In genomic region chr9:72669383-72669782, GRCm38 (mm10) we compare ENCODE assay signal across 13 mouse cellular contexts. TPM values are rescaled to one million over a fixed set of nuclear protein-coding genes. Genes with fewer than 3 reads are reported as not detected.
DNase-seq lines count a peak whose midpoint lies in the region; ATAC-seq and TF ChIP-seq lines count a peak whose summit lies in the region.
"Had no signal": no experiment of that assay in that cellular context is flagged by ENCODE, and none has a peak within 500 bp of the region (broad histone marks: within the 10 kb centered on the region; RNA-seq: fewer than 3 reads in every experiment).

No protein-coding gene starts in this region.

- H3K36me3 ChIP-seq in forebrain, postnatal 0 days (ENCODE audit: insufficient read depth), result peaks cover 29% of the 10 kb centered on the region
- H3K36me3 ChIP-seq in forebrain, embryonic 12.5 days (replicated peaks), result peaks cover 73% of the 10 kb centered on the region
- peaks cover 87% of the 10 kb centered on the region for H3K36me3 ChIP-seq in kidney, embryonic 15.5 days
- peaks cover 72% of the 10 kb centered on the region for H3K36me3 ChIP-seq in midbrain, embryonic 12.5 days
- H3K36me3 ChIP-seq in midbrain, embryonic 16.5 days (ENCODE audit: control insufficient read depth, insufficient read depth, low read length), result peaks cover 8% of the 10 kb centered on the region; the same call in 1 of the 2 replicates
- peaks cover 74% of the 10 kb centered on the region for H3K36me3 ChIP-seq in embryonic facial prominence, embryonic 15.5 days

- no peak overlapping the region for H3K4me3 ChIP-seq in forebrain, postnatal 0 days (ENCODE audit: low read depth, low read length)
- H3K4me3 ChIP-seq in forebrain, embryonic 12.5 days (replicated peaks), result no peak overlapping the region
- H3K4me3 ChIP-seq in kidney, embryonic 15.5 days (replicated peaks), result no peak overlapping the region
- H3K4me3 ChIP-seq in midbrain, embryonic 12.5 days, result no peak overlapping the region
- no peak overlapping the region for H3K4me3 ChIP-seq in midbrain, embryonic 16.5 days (ENCODE audit: low read depth, low read length)
- no peak overlapping the region for H3K4me3 ChIP-seq in embryonic facial prominence, embryonic 15.5 days (replicated peaks)
- H3K4me3 ChIP-seq: limb, embryonic 15.5 days had no signal

- DNase-seq in forebrain, postnatal 0 days, result no peak
- DNase-seq in kidney, adult 11 months, result no peak
- DNase-seq in thymus, postnatal 36 days, result no peak
- DNase-seq: cerebellum, adult 9-11 months; heart, postnatal 36 days; kidney, postnatal 25 days; layer of hippocampus, postnatal 36 days had no signal

- no peak overlapping the region for H3K9ac ChIP-seq in forebrain, postnatal 0 days
- H3K9ac ChIP-seq in forebrain, embryonic 12.5 days, result no peak overlapping the region
- no peak overlapping the region for H3K9ac ChIP-seq in kidney, embryonic 15.5 days
- H3K9ac ChIP-seq in midbrain, embryonic 12.5 days (replicated peaks), result no peak overlapping the region
- H3K9ac ChIP-seq in midbrain, embryonic 16.5 days (ENCODE audit: low read depth, low read length), result no peak overlapping the region
- no peak overlapping the region for H3K9ac ChIP-seq in embryonic facial prominence, embryonic 15.5 days
- H3K9ac ChIP-seq: limb, embryonic 15.5 days had no signal

- H3K4me2 ChIP-seq in forebrain, postnatal 0 days (ENCODE audit: low read depth), result no peak overlapping the region
- H3K4me2 ChIP-seq in forebrain, embryonic 12.5 days, result no peak overlapping the region
- 0 out of 2 replicates have a peak overlapping the region, but pooled peaks have one; percentile 7 for H3K4me2 ChIP-seq in kidney, embryonic 15.5 days
- H3K4me2 ChIP-seq in midbrain, embryonic 12.5 days (replicated peaks), result no peak overlapping the region
- no peak overlapping the region for H3K4me2 ChIP-seq in midbrain, embryonic 16.5 days (ENCODE audit: low read length)
- H3K4me2 ChIP-seq in embryonic facial prominence, embryonic 15.5 days (replicated peaks), result no peak overlapping the region
- H3K4me2 ChIP-seq: limb, embryonic 15.5 days had no signal

- H3K27me3 ChIP-seq in forebrain, postnatal 0 days (ENCODE audit: insufficient read depth, low read length), result no peaks in the 10 kb centered on the region
- H3K27me3 ChIP-seq in forebrain, embryonic 12.5 days, result no peaks in the 10 kb centered on the region
- H3K27me3 ChIP-seq in kidney, embryonic 15.5 days, result no peaks in the 10 kb centered on the region
- H3K27me3 ChIP-seq in midbrain, embryonic 12.5 days, result no peaks in the 10 kb centered on the region
- H3K27me3 ChIP-seq in midbrain, embryonic 16.5 days (ENCODE audit: control insufficient read depth, insufficient read depth, low read depth, low read length), result no peaks in the 10 kb centered on the region
- H3K27me3 ChIP-seq in embryonic facial prominence, embryonic 15.5 days, result no peaks in the 10 kb centered on the region
- H3K27me3 ChIP-seq: limb, embryonic 15.5 days had no signal

- 72% methylated on average over 7 of the region's 7 CpGs for WGBS in forebrain, postnatal 0 days
- WGBS in forebrain, embryonic 12.5 days, result 79% methylated on average over 7 of the region's 7 CpGs
- 84% methylated on average over 7 of the region's 7 CpGs for WGBS in kidney, embryonic 15.5 days
- WGBS in midbrain, embryonic 12.5 days, result 83% methylated on average over 7 of the region's 7 CpGs
- 67% methylated on average over 7 of the region's 7 CpGs for WGBS in midbrain, embryonic 16.5 days
- WGBS in embryonic facial prominence, embryonic 15.5 days, result 72% methylated on average over 7 of the region's 7 CpGs

- ATAC-seq in forebrain, postnatal 0 days, result no peak
- no peak for ATAC-seq in forebrain, embryonic 12.5 days (ENCODE audit: low FRiP score)
- no peak for ATAC-seq in kidney, embryonic 15.5 days (replicated peaks; ENCODE audit: low FRiP score)
- no peak for ATAC-seq in midbrain, embryonic 12.5 days (ENCODE audit: low FRiP score, low read depth)
- ATAC-seq in midbrain, embryonic 16.5 days, result no peak
- no peak for ATAC-seq in embryonic facial prominence, embryonic 15.5 days (ENCODE audit: insufficient number of reproducible peaks, low FRiP score, low TSS enrichment, low read depth)

- H3K4me1 ChIP-seq in forebrain, postnatal 0 days (ENCODE audit: insufficient read depth), result peaks cover 7% of the 10 kb centered on the region
- H3K4me1 ChIP-seq in forebrain, embryonic 12.5 days, result peaks cover 43% of the 10 kb centered on the region
- peaks cover 40% of the 10 kb centered on the region for H3K4me1 ChIP-seq in kidney, embryonic 15.5 days
- H3K4me1 ChIP-seq in midbrain, embryonic 12.5 days, result peaks cover 37% of the 10 kb centered on the region
- peaks cover 34% of the 10 kb centered on the region for H3K4me1 ChIP-seq in midbrain, embryonic 16.5 days (ENCODE audit: control insufficient read depth, insufficient read depth, low read length)
- H3K4me1 ChIP-seq in embryonic facial prominence, embryonic 15.5 days, result peaks cover 41% of the 10 kb centered on the region

- 0 out of 2 replicates have a peak, but pooled peaks have one; percentile 18 for TF ChIP-seq CTCF in forebrain, postnatal 0 days (IDR thresholded peaks at IDR 0.05; ENCODE audit: low read depth)

- no peak overlapping the region for H3K27ac ChIP-seq in forebrain, postnatal 0 days (ENCODE audit: low read depth, low read length)
- H3K27ac ChIP-seq in forebrain, embryonic 12.5 days, result no peak overlapping the region
- 0 out of 2 replicates have a peak overlapping the region, but pooled peaks have one; percentile 14 for H3K27ac ChIP-seq in kidney, embryonic 15.5 days
- peak overlapping the region; percentile 42; the same call in 1 of the 2 replicates for H3K27ac ChIP-seq in midbrain, embryonic 12.5 days (replicated peaks)
- no peak overlapping the region for H3K27ac ChIP-seq in midbrain, embryonic 16.5 days (ENCODE audit: low read length)
- H3K27ac ChIP-seq in embryonic facial prominence, embryonic 15.5 days (replicated peaks), result peak overlapping the region; percentile 28; the same call in 1 of the 2 replicates

- H3K9me3 ChIP-seq in forebrain, postnatal 0 days (ENCODE audit: low read length), result no peaks in the 10 kb centered on the region
- H3K9me3 ChIP-seq in forebrain, embryonic 12.5 days, result no peaks in the 10 kb centered on the region
- H3K9me3 ChIP-seq in kidney, embryonic 15.5 days (replicated peaks), result no peaks in the 10 kb centered on the region
- H3K9me3 ChIP-seq in midbrain, embryonic 12.5 days, result no peaks in the 10 kb centered on the region
- H3K9me3 ChIP-seq in midbrain, embryonic 16.5 days (replicated peaks; ENCODE audit: control insufficient read depth, low read length, poor library complexity, severe bottlenecking), result no peaks in the 10 kb centered on the region
- no peaks in the 10 kb centered on the region for H3K9me3 ChIP-seq in embryonic facial prominence, embryonic 15.5 days (replicated peaks)
- H3K9me3 ChIP-seq: limb, embryonic 15.5 days had no signal

RNA-seq across cellular contexts. Expression of gene Nedd4, which starts 7.2 kb away (rescaled TPM):
- 391 and 472 TPM in 2 replicates for total RNA-seq in forebrain, postnatal 0 days (2014; rRNA removed)
- polyA plus RNA-seq in forebrain, postnatal 0 days (2015; fragmentation: Nextera tagmentation; extraction: Ambion mirVana), result 180 and 278 TPM in 2 replicates
- polyA plus RNA-seq in forebrain, embryonic 12.5 days (2016; fragmentation: Nextera tagmentation; extraction: Ambion mirVana), result 731 and 774 TPM in 2 replicates
- polyA plus RNA-seq in kidney, embryonic 15.5 days (2015; fragmentation: Nextera tagmentation; extraction: Ambion mirVana), result 647 and 670 TPM in 2 replicates
- polyA plus RNA-seq in midbrain, embryonic 12.5 days (2016; fragmentation: Nextera tagmentation; extraction: Ambion mirVana), result 737 and 770 TPM in 2 replicates
- 393 and 436 TPM in 2 replicates for polyA plus RNA-seq in midbrain, embryonic 16.5 days (2015; fragmentation: Nextera tagmentation; extraction: Ambion mirVana)
- polyA plus RNA-seq in embryonic facial prominence, embryonic 15.5 days (2015; fragmentation: Nextera tagmentation; extraction: Ambion mirVana), result 541 and 546 TPM in 2 replicates

Comparison
In these comparisons a context has a peak if more than half of its experiments do, and no peak if none do; other contexts are left out.
1. H3K27ac ChIP-seq: peak in kidney, embryonic 15.5 days (single experiment), midbrain, embryonic 12.5 days (single experiment) and embryonic facial prominence, embryonic 15.5 days (single experiment); none in forebrain, postnatal 0 days (single experiment), forebrain, embryonic 12.5 days (single experiment) and midbrain, embryonic 16.5 days (single experiment).